Mouse (Mus musculus) liver, embryonic 13.5 days (tissue): ENCODE measurements around the gene Piwil4. TPM values are rescaled to one million over a fixed set of nuclear protein-coding genes. Genes with fewer than 3 reads are reported as not detected.

Experiments used
- ATAC-seq: fragments of 200-750 bp; cut with Nextera tagmentation; 2 replicates; pipeline ENCODE4 v1.8.0; 2017; ENCODE audit warnings: low read depth, mild to moderate bottlenecking, moderate number of reproducible peaks, moderate library complexity
- DNase-seq: peaks from one replicate; pipeline ENCODE4 v3.0.0; 2022
- H3K27ac ChIP-seq: fragments of 300-500 bp; sonication (generic); 2 replicates; pipeline ENCODE4 v1.5.1; 2015; ENCODE audit warnings: moderate library complexity, mild to moderate bottlenecking, inconsistent platforms
- H3K27me3 ChIP-seq: fragments of 300-500 bp; sonication (generic); 2 replicates; pipeline ENCODE4 v1.6.1; 2015; ENCODE audit warnings: mild to moderate bottlenecking, inconsistent platforms
- H3K36me3 ChIP-seq: fragments of 300-500 bp; sonication (generic); 2 replicates; pipeline ENCODE4 v1.6.1; 2015; ENCODE audit warnings: mild to moderate bottlenecking, inconsistent platforms
- H3K4me1 ChIP-seq: fragments of 300-500 bp; sonication (generic); replicated peaks from 2 replicates; pipeline ENCODE4 v1.6.1; 2015; ENCODE audit warnings: inconsistent platforms
- H3K4me2 ChIP-seq: fragments of 300-500 bp; sonication (generic); 2 replicates; pipeline ENCODE4 v1.6.1; 2015; ENCODE audit warnings: inconsistent platforms, mild to moderate bottlenecking, moderate library complexity
- H3K4me3 ChIP-seq: fragments of 300-500 bp; sonication (generic); replicated peaks from 2 replicates; pipeline ENCODE4 v1.5.1; 2015; ENCODE audit warnings: mild to moderate bottlenecking, inconsistent platforms
- H3K9ac ChIP-seq: fragments of 300-500 bp; sonication (generic); 2 replicates; pipeline ENCODE4 v1.6.1; 2015; ENCODE audit warnings: mild to moderate bottlenecking, inconsistent platforms
- H3K9me3 ChIP-seq: fragments of 300-500 bp; sonication (generic); replicated peaks from 2 replicates; pipeline ENCODE4 v1.6.1; 2016; ENCODE audit warnings: inconsistent platforms
- WGBS: fragments of 180-500 bp; shearing (Covaris S2); methylation state at CpG from one replicate; pipeline ENCODE4 v1.1.7; 2015; ENCODE audit not compliant: insufficient replicate concordance; 5-methylcytosine and 5-hydroxymethylcytosine counted together
- polyA plus RNA-seq: library from polyadenylated mRNA; unstranded; fragments of >200 nt; fragmentation: Nextera tagmentation; extraction: Ambion mirVana; gene quantifications from 2 replicates; pipeline ENCODE4 v1.2.1, GENCODE M21; 2015

The Piwil4 gene
- polyA plus RNA-seq, 1 experiment from 2014 or later = 0.09 TPM

GRCm38 (mm10) chr9:14754469-14754868 is 13.9 kb upstream of the Piwil4 start:
- Histone ChIP-seq H3K27me3 (peaks cover 26% of the 10 kb centered on the region), H3K4me1 (peaks cover 9% of the 10 kb centered on the region; the same call in 1 of the 2 replicates), H3K4me2 (no peak overlapping the region), H3K9me3 (no peaks in the 10 kb centered on the region), H3K27ac (no peak overlapping the region), H3K4me3 (no peak overlapping the region), H3K9ac (no peak overlapping the region), H3K36me3 (no peaks in the 10 kb centered on the region)
- DNase-seq (no peak), ATAC-seq (no peak)
- 55% methylated on average over 3 of the region's 3 CpGs for WGBS

- no peaks in the 10 kb centered on the region for H3K36me3 ChIP-seq
- H3K4me3 ChIP-seq = no peak overlapping the region
- H3K27ac ChIP-seq = no peak overlapping the region
- H3K4me2 ChIP-seq = no peak overlapping the region
- no peaks in the 10 kb centered on the region for H3K9me3 ChIP-seq
- no peak overlapping the region for H3K9ac ChIP-seq
- ATAC-seq (no peak), DNase-seq (no peak)
- H3K27me3 ChIP-seq = peaks cover 26% of the 10 kb centered on the region
- peaks cover 9% of the 10 kb centered on the region; the same call in 1 of the 2 replicates for H3K4me1 ChIP-seq
Measured at GRCm38 (mm10) chr9:14753947-14754346, 13.4 kb upstream of the Piwil4 start.

- Histone ChIP-seq H3K27me3 (peaks cover 26% of the 10 kb centered on the region), H3K4me2 (peak within 1 kb of the TSS; percentile 74), H3K36me3 (no peaks in the 10 kb centered on the region), H3K27ac (no peak within 1 kb of the TSS), H3K4me3 (peak within 1 kb of the TSS; percentile 56), H3K9ac (peak within 1 kb of the TSS; percentile 49), H3K9me3 (no peaks in the 10 kb centered on the region), H3K4me1 (peaks cover 9% of the 10 kb centered on the region; the same call in 1 of the 2 replicates)
- WGBS = under 1% methylated on average over 28 of the region's 28 CpGs
- ATAC-seq = peak; percentile 76
- DNase-seq = no peak
Measured at GRCm38 (mm10) chr9:14752001-14752522, 11.5 kb upstream of the Piwil4 start, which contains the start of gene Fut4. Gene Fut4, minus strand, starts transcription at chr9:14752393.

DNA sequence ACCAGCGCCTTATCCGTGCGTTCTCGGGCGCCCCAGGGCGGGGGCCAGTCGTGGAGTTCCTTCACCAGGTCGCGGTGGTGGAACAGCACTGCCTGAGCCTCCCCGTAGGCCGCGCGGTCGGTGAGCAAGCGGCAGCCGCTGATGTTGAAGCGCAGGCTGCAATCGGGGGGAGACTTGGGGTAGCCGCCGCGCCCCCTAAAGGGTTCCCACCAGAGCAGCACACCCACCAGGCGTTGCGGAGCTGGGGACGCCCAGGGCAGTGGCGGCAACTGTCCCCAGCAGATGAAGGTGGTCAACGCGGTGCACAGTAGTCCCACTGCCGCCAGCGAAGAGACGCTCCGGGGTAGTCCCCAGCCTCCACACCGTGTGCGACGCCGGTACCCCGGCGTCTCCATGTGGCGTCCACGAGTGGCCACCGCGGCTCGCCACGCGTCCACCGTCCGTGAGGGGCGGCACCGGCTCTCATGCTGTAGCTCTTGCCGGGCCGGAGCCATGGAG is 11.0 kb upstream of the Piwil4 start:
- no peak for DNase-seq
- Histone ChIP-seq H3K4me1 (peaks cover 9% of the 10 kb centered on the region; the same call in 1 of the 2 replicates), H3K36me3 (no peaks in the 10 kb centered on the region), H3K4me3 (peak overlapping the region; percentile 56), H3K9me3 (no peaks in the 10 kb centered on the region), H3K4me2 (peak overlapping the region; percentile 74), H3K27ac (no peak overlapping the region), H3K27me3 (peaks cover 26% of the 10 kb centered on the region), H3K9ac (peak overlapping the region; percentile 49)
- ATAC-seq = peak; percentile 37
- 1% methylated on average over 50 of the region's 50 CpGs for WGBS

- Histone ChIP-seq H3K27ac (no peak overlapping the region), H3K9ac (no peak overlapping the region), H3K4me1 (peaks cover 9% of the 10 kb centered on the region; the same call in 1 of the 2 replicates), H3K4me3 (peak overlapping the region; percentile 56), H3K9me3 (no peaks in the 10 kb centered on the region), H3K4me2 (peak overlapping the region; percentile 74), H3K27me3 (peaks cover 26% of the 10 kb centered on the region), H3K36me3 (no peaks in the 10 kb centered on the region)
- 56% methylated on average over 42 of the region's 42 CpGs for WGBS
- 0 out of 2 replicates have a peak, but pooled peaks have one; percentile 11 for ATAC-seq
- no peak for DNase-seq
Measured at GRCm38 (mm10) chr9:14750901-14751502, 10.5 kb upstream of the Piwil4 start.

DNA sequence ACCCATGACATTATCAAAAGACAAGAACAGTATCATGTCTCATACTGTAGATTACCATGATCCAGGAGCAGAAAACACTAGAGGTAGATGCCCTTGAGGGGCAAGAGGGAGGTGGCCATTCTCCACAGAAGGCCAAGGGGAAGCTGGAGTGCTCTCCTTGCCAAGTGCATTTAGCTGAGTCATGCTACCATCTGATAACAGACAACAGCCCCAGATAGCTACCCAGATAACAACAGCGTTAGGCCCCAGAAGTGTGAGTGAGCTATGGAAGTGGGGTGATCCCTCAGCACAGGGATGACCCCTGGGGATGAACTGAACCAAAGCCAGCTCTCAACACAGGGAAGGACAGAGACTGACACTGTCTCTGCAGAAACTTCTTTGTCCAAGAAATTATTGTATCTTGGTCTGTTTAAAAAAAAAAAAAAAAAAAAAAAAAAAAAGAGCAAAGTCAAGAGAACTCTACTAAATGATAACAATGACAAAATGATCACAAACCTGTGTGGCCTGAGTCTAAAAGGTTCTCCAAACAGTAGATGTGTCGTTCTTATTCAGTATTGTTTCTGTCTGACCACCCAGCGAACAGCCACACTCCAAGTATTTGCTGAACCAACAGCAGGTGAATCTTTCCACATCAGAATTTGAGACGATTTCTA is 909 bp downstream of the Piwil4 start:
- H3K4me3 ChIP-seq = no peak overlapping the region
- WGBS = 49% methylated on average over 4 of the region's 4 CpGs
- H3K4me2 ChIP-seq = no peak overlapping the region
- no peak overlapping the region for H3K27ac ChIP-seq
- no peaks in the 10 kb centered on the region for H3K27me3 ChIP-seq
- DNase-seq = no peak
- H3K9me3 ChIP-seq = no peaks in the 10 kb centered on the region
- H3K4me1 ChIP-seq = 0 out of 2 replicates have a peak, but pooled peaks cover 5% of the 10 kb centered on the region
- no peak overlapping the region for H3K9ac ChIP-seq
- H3K36me3 ChIP-seq = no peaks in the 10 kb centered on the region
- ATAC-seq = no peak

GRCm38 (mm10) chr9:14730941-14731541 is 9.5 kb downstream of the Piwil4 start:
- Histone ChIP-seq H3K27me3 (no peaks in the 10 kb centered on the region), H3K9ac (no peak overlapping the region), H3K9me3 (no peaks in the 10 kb centered on the region), H3K4me1 (no peaks in the 10 kb centered on the region; the same call in 1 of the 2 replicates), H3K27ac (no peak overlapping the region), H3K36me3 (no peaks in the 10 kb centered on the region), H3K4me2 (no peak overlapping the region), H3K4me3 (no peak overlapping the region)
- WGBS = 49% methylated on average over 9 of the region's 9 CpGs
- DNase-seq = no peak
- no peak for ATAC-seq

DNA sequence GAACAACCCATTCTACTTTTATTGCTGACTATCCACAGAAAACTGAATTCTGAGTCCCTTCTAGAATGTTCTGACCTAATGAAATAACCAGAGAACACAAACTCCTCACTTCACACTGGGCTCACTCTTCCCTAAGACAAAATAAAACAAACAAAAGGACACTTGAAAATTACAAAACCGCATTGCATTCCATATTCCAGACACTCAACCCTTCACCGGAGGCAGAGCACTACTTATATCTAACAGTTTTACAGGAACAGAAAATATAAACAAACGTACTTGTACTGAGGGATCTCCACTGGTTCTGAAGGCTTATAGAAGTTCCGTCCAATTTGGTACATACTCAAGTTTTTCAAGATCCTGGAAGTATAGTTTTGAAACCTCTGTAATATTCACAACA is 12.2 kb downstream of the Piwil4 start:
- DNase-seq (no peak), ATAC-seq (no peak)
- WGBS = 62% methylated on average over 4 of the region's 4 CpGs
- no peaks in the 10 kb centered on the region for H3K36me3 ChIP-seq
- H3K9me3 ChIP-seq = no peaks in the 10 kb centered on the region
- no peaks in the 10 kb centered on the region; the same call in 1 of the 2 replicates for H3K4me1 ChIP-seq
- no peak overlapping the region for H3K27ac ChIP-seq
- H3K27me3 ChIP-seq = no peaks in the 10 kb centered on the region
- no peak overlapping the region for H3K9ac ChIP-seq
- no peak overlapping the region for H3K4me3 ChIP-seq
- no peak overlapping the region for H3K4me2 ChIP-seq

DNA sequence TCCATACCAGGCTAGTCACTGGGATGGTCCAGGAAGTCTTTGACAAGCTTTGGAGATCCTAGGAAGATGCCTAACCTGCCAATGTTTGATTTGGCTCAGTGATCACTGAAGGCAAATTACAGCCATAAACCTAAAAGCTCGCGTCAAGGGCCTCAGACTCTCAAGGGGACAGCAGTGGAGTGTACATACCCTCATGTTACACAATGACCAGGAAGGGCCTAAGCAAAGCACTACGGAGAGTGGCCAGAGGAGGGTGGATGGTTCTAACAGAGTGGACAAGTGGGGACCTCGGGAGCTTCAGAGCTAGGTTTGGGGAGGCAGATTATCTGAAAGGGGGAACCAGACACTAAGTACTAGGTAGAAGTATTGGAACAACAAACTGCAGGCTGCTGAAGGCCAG is 13.9 kb downstream of the Piwil4 start:
- no peaks in the 10 kb centered on the region for H3K9me3 ChIP-seq
- ATAC-seq = no peak
- H3K9ac ChIP-seq = no peak overlapping the region
- no peaks in the 10 kb centered on the region; the same call in 1 of the 2 replicates for H3K4me1 ChIP-seq
- H3K27ac ChIP-seq = no peak overlapping the region
- no peaks in the 10 kb centered on the region for H3K36me3 ChIP-seq
- no peak for DNase-seq
- H3K27me3 ChIP-seq = no peaks in the 10 kb centered on the region
- no peak overlapping the region for H3K4me3 ChIP-seq
- 67% methylated on average over 4 of the region's 4 CpGs for WGBS
- H3K4me2 ChIP-seq = no peak overlapping the region

DNA sequence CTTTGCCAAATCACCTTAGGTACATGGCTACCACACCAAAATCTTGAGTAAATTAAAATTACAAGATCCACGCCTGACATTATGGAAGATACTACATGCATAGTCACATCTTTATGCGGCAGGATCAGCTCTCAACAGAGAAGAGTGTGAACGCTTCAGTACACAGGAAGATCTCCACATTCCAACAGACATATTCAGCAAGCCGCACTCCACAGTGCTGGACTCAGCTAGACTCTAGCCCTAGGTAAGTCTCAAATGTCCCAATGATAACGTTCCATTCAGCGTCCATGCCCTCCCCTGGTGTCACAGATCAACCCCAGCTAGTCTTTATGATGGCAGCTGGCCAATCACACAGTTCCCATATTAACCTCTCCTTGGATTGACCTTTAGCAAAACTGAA is 14.5 kb downstream of the Piwil4 start:
- DNase-seq = no peak
- no peaks in the 10 kb centered on the region for H3K9me3 ChIP-seq
- H3K4me3 ChIP-seq = no peak overlapping the region
- no peak for ATAC-seq
- no peaks in the 10 kb centered on the region for H3K36me3 ChIP-seq
- H3K27ac ChIP-seq = no peak overlapping the region
- no peak overlapping the region for H3K9ac ChIP-seq
- WGBS = 62% methylated on average over 6 of the region's 6 CpGs
- no peaks in the 10 kb centered on the region for H3K27me3 ChIP-seq
- H3K4me1 ChIP-seq = no peaks in the 10 kb centered on the region; the same call in 1 of the 2 replicates
- H3K4me2 ChIP-seq = no peak overlapping the region

DNA sequence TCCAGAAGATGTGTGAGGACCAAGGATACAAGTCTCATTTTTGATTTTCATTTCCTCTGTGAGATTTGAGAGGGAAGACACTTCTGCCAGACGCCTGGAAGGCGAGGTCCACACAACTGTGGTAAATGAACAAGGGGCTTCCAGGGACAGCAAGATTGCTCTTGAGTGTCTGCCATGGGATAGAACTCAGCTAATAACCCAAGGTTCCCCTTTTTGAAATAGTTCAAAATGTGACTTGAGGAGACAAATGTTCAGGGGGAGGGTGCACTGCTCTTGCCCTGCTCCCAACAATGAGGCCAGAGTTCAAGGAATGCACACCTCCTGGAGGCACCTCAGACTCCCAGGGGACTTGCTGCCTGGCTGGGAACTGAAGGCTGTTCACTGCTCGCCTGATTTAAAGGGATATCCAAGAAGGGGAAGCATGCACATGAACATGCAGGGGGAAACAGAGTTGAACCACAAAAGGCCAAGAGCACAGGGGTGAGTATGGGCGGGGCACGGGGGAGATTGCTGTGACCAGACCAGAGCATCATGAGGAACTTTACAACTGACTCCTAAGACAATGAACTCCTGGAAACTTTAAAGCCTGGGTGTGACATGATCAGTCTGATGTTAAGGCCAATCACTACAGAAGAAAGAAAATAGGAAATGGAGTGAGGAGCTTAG is 15.6 kb downstream of the Piwil4 start:
- Histone ChIP-seq H3K27me3 (no peaks in the 10 kb centered on the region), H3K4me1 (no peaks in the 10 kb centered on the region), H3K4me3 (no peak overlapping the region), H3K9ac (no peak overlapping the region), H3K4me2 (no peak overlapping the region), H3K9me3 (no peaks in the 10 kb centered on the region), H3K36me3 (no peaks in the 10 kb centered on the region), H3K27ac (no peak overlapping the region)
- DNase-seq (no peak), ATAC-seq (no peak)
- WGBS = 29% methylated on average over 5 of the region's 5 CpGs
